Mouse (Mus musculus): ENCODE results near the gene C4bp. TPM values are rescaled to one million over a fixed set of nuclear protein-coding genes. Genes with fewer than 3 reads are reported as not detected.

Gene C4bp
- not detected in 2 replicates for total RNA-seq (2014; rRNA removed)
- polyA plus RNA-seq (2015; fragmentation: Nextera tagmentation; extraction: Ambion mirVana): 0.08 and 0.18 TPM in 2 replicates

- no peak within 1 kb of the TSS for H3K9ac ChIP-seq (replicated peaks; ENCODE audit: low read length)
- H3K27me3 ChIP-seq (ENCODE audit: insufficient read depth, low read length): no peaks in the 10 kb centered on the region
- 82% methylated on average over 3 of the region's 3 CpGs for WGBS
- no peak for TF ChIP-seq CTCF (IDR thresholded peaks at IDR 0.05; ENCODE audit: low read depth)
- no peaks in the 10 kb centered on the region for H3K9me3 ChIP-seq (ENCODE audit: low read length)
- ATAC-seq (no peak), DNase-seq (ENCODE audit: low spot score) (no peak)
- no peak within 1 kb of the TSS for H3K4me3 ChIP-seq (ENCODE audit: low read length)
- no peak within 1 kb of the TSS for H3K4me2 ChIP-seq (ENCODE audit: low read depth, low read length)
- H3K36me3 ChIP-seq (ENCODE audit: insufficient read depth, low read length): no peaks in the 10 kb centered on the region
- no peaks in the 10 kb centered on the region for H3K4me1 ChIP-seq (ENCODE audit: insufficient read depth, low read length)
- H3K27ac ChIP-seq: no peak within 1 kb of the TSS
Observed at GRCm38 (mm10) chr1:130661454-130661853, at the start of gene C4bp. Gene C4bp, minus strand, starts transcription at chr1:130661632.

- no peak overlapping the region for H3K27ac ChIP-seq
- no peaks in the 10 kb centered on the region for H3K9me3 ChIP-seq (ENCODE audit: low read length)
- WGBS: 90% methylated on average over 22 of the region's 22 CpGs
- H3K4me3 ChIP-seq (ENCODE audit: low read length): no peak overlapping the region
- H3K27me3 ChIP-seq (ENCODE audit: insufficient read depth, low read length): no peaks in the 10 kb centered on the region
- H3K36me3 ChIP-seq (ENCODE audit: insufficient read depth, low read length): peaks cover 16% of the 10 kb centered on the region
- H3K9ac ChIP-seq (replicated peaks; ENCODE audit: low read length): no peak overlapping the region
- ATAC-seq (no peak), DNase-seq (ENCODE audit: low spot score) (no peak)
- no peak overlapping the region for H3K4me2 ChIP-seq (ENCODE audit: low read depth, low read length)
- no peak for TF ChIP-seq CTCF (IDR thresholded peaks at IDR 0.05; ENCODE audit: low read depth)
- no peaks in the 10 kb centered on the region for H3K4me1 ChIP-seq (ENCODE audit: insufficient read depth, low read length)
Observed at GRCm38 (mm10) chr1:130710283-130711080, 49.0 kb upstream of the C4bp start.

GRCm38 (mm10) chr1:130703613-130704012 is 42.2 kb upstream of the C4bp start:
- 86% methylated on average over 2 of the region's 2 CpGs for WGBS
- Histone ChIP-seq H3K27ac (no peak overlapping the region), H3K36me3 (ENCODE audit: insufficient read depth, low read length) (peaks cover 53% of the 10 kb centered on the region), H3K4me2 (ENCODE audit: low read depth, low read length) (no peak overlapping the region), H3K9me3 (ENCODE audit: low read length) (no peaks in the 10 kb centered on the region), H3K27me3 (ENCODE audit: insufficient read depth, low read length) (no peaks in the 10 kb centered on the region), H3K4me3 (ENCODE audit: low read length) (no peak overlapping the region), H3K4me1 (ENCODE audit: insufficient read depth, low read length) (no peaks in the 10 kb centered on the region), H3K9ac (replicated peaks; ENCODE audit: low read length) (no peak overlapping the region)
- no peak for ATAC-seq
- no peak for TF ChIP-seq CTCF (IDR thresholded peaks at IDR 0.05; ENCODE audit: low read depth)
- DNase-seq (ENCODE audit: low spot score): no peak

GRCm38 (mm10) chr1:130701976-130702375 is 40.5 kb upstream of the C4bp start:
- DNase-seq (ENCODE audit: low spot score) (no peak), ATAC-seq (no peak)
- H3K4me1 ChIP-seq (ENCODE audit: insufficient read depth, low read length): no peaks in the 10 kb centered on the region
- H3K9me3 ChIP-seq (ENCODE audit: low read length): no peaks in the 10 kb centered on the region
- no peak overlapping the region for H3K4me3 ChIP-seq (ENCODE audit: low read length)
- no peak for TF ChIP-seq CTCF (IDR thresholded peaks at IDR 0.05; ENCODE audit: low read depth)
- H3K36me3 ChIP-seq (ENCODE audit: insufficient read depth, low read length): peaks cover 62% of the 10 kb centered on the region
- H3K27ac ChIP-seq: no peak overlapping the region
- no peak overlapping the region for H3K9ac ChIP-seq (replicated peaks; ENCODE audit: low read length)
- 94% methylated on average over 11 of the region's 11 CpGs for WGBS
- H3K4me2 ChIP-seq (ENCODE audit: low read depth, low read length): no peak overlapping the region
- no peaks in the 10 kb centered on the region for H3K27me3 ChIP-seq (ENCODE audit: insufficient read depth, low read length)

- H3K36me3 ChIP-seq (ENCODE audit: insufficient read depth, low read length): peaks cover 48% of the 10 kb centered on the region
- WGBS: 85% methylated on average over 10 of the region's 10 CpGs
- H3K27me3 ChIP-seq (ENCODE audit: insufficient read depth, low read length): no peaks in the 10 kb centered on the region
- no peak for TF ChIP-seq CTCF (IDR thresholded peaks at IDR 0.05; ENCODE audit: low read depth)
- ATAC-seq (no peak), DNase-seq (ENCODE audit: low spot score) (no peak)
- no peak overlapping the region for H3K27ac ChIP-seq
- H3K9ac ChIP-seq (replicated peaks; ENCODE audit: low read length): no peak overlapping the region
- H3K4me3 ChIP-seq (ENCODE audit: low read length): no peak overlapping the region
- no peaks in the 10 kb centered on the region for H3K4me1 ChIP-seq (ENCODE audit: insufficient read depth, low read length)
- no peak overlapping the region for H3K4me2 ChIP-seq (ENCODE audit: low read depth, low read length)
- no peaks in the 10 kb centered on the region for H3K9me3 ChIP-seq (ENCODE audit: low read length)
Observed at GRCm38 (mm10) chr1:130699937-130700633, 38.7 kb upstream of the C4bp start.

GRCm38 (mm10) chr1:130698601-130699000 is 37.2 kb upstream of the C4bp start:
- WGBS: 92% methylated on average over 5 of the region's 5 CpGs
- DNase-seq (ENCODE audit: low spot score) (no peak), ATAC-seq (no peak)
- H3K4me3 ChIP-seq (ENCODE audit: low read length): no peak overlapping the region
- no peak for TF ChIP-seq CTCF (IDR thresholded peaks at IDR 0.05; ENCODE audit: low read depth)
- no peaks in the 10 kb centered on the region for H3K27me3 ChIP-seq (ENCODE audit: insufficient read depth, low read length)
- no peaks in the 10 kb centered on the region for H3K4me1 ChIP-seq (ENCODE audit: insufficient read depth, low read length)
- no peak overlapping the region for H3K4me2 ChIP-seq (ENCODE audit: low read depth, low read length)
- no peaks in the 10 kb centered on the region for H3K9me3 ChIP-seq (ENCODE audit: low read length)
- peaks cover 46% of the 10 kb centered on the region for H3K36me3 ChIP-seq (ENCODE audit: insufficient read depth, low read length)
- H3K27ac ChIP-seq: no peak overlapping the region
- H3K9ac ChIP-seq (replicated peaks; ENCODE audit: low read length): no peak overlapping the region
